Mouse (Mus musculus): ENCODE measurements around the gene Plagl2.
A peak's percentile ranks its signal among the peaks of the same experiment; 100 is the strongest.

Gene Plagl2

GRCm38 (mm10) chr2:153239021-153239859 lies 2.0 kb downstream of the Plagl2 start:
- DNase-seq = peak in 1 of 2 experiments; percentile 12

GRCm38 (mm10) chr2:153238406-153238805 lies 2.8 kb downstream of the Plagl2 start:
- DNase-seq = no peak

DNA sequence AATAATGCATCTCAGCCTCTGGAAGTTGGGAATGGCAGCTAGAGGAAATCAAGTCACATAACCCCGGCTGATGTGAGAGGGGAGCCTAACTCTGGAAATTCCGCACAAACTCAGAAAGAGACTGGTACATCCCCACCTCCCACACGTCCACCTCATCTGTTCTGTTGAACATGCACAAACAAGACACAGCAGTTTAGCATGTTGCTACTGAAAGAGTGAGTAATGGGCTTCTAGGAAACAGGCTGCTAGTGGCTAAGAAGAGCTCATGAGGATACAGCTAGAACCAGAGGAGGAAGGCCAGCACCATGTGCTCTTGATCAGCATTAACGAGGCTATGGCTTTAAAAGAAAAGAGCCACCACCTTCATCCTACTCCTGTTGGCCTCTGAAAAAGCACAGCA lies 3.3 kb downstream of the Plagl2 start:
- DNase-seq = no peak

GRCm38 (mm10) chr2:153237193-153237592 lies 4.0 kb downstream of the Plagl2 start:
- DNase-seq = no peak

DNA sequence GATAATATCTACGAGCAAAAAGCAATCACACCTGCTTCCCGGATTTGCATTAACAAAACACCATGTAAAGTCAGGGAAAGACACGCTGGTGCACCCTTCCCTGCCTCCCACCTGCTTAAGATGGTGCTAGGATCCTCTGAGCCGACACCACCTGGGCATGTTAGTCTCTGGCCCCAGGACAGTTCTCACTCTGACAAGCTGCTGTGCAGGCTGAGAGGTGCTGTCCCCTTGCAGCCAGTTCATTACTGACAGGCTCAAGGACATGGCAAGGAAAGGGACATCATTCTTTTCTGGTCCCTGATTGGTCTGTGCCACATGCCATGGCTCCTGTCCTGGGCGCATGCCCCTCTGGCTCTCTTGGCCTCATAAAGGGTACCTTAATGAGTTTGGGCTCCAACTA lies 12.7 kb downstream of the Plagl2 start:
- DNase-seq = no peak

GRCm38 (mm10) chr2:153227959-153228358 lies 13.3 kb downstream of the Plagl2 start:
- no peak for DNase-seq

DNA sequence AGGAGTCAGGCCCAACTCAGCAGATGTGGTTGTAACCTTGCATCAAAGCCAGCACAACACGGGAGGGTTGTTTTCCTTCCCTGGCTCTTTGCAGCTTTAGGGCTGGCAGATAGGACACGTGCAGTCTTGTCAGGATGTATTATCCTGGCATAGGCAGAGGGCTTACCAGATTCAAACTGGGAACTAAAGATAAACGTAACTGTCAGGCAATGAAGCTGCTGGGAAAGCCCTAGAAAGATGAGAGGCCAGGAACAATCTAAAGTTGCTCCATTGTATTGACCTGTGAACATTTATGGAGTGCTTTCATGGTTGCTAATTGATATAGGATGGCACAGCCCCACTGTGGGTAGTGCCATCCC lies 15.7 kb downstream of the Plagl2 start:
- no peak for DNase-seq

- peak; percentile 55 to 59 for DNase-seq
Observed at GRCm38 (mm10) chr2:153224946-153225594, 16.2 kb downstream of the Plagl2 start, which contains the start of gene Tspyl3. Gene Tspyl3 (minus strand): TSS chr2:153225441.

GRCm38 (mm10) chr2:153222566-153222965 lies 18.7 kb downstream of the Plagl2 start:
- no peak for DNase-seq

DNA sequence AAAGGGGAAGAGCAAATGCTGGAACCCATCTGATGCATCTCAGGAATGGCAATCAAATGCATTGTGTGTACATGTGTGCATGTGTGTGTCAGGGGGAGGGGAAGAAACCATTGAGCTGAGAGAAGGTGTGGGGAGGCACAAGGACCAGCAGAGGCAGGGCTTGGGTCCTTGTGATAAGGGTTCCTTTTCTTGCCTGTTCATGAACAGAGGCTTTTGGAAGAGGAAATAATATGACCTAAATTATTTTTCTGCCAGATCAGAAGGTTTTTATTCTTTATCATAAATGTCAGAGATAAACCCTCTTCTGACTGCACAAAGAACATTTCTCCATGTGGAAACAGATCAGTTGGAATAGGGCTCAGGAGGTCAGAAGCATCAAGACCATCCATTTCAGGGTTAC lies 19.1 kb downstream of the Plagl2 start:
- no peak for DNase-seq

- DNase-seq = no peak
Observed at GRCm38 (mm10) chr2:153221620-153222019, 19.6 kb downstream of the Plagl2 start.

DNA sequence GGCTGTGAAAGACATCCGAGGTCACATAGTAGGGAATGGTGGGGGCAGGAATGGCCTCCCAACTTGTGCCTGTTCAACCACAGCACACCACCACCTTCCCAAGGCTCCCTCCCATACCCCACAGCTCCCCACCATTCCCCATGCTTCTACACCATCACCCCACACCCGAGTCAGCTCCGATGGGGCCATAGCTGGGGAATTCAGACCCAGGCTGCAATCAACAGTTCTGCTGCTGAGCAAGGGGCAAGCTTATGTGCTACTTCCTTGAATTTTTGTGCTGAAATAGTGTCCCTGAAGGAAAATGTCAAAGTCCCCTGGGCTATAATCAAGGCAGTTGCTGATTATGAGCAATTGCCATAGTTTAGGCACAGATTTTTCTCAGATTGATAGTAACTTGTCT lies 22.7 kb downstream of the Plagl2 start:
- no peak for DNase-seq

DNA sequence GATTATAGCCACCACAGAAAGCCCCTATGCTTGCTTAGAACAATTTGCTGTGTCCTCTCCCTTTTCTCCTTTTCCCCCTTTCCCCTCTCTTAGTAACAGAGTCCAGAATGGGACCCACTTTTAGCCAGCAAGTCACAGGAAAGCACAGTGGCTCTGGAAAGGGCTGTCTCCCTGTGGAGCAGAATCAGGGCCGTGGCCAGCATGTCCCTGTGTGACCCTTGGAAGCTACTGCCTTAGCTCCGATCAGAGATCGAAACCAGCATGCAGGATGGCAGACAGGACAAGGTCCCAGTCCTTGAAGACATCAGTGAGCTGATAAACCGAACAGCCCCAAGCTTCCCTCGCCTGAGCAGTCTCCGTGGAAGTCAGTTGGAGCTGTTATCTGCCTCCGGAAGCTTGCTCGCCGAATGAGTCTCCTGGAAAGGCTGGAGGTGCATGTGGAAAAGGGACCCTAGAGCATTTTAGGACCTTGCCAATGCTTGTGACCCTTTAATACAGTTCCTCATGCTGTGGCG lies 23.3 kb downstream of the Plagl2 start:
- DNase-seq = no peak

GRCm38 (mm10) chr2:153215421-153215820 lies 25.8 kb downstream of the Plagl2 start:
- no peak for DNase-seq

- peak; percentile 43 to 53 for DNase-seq
Observed at GRCm38 (mm10) chr2:153214771-153215259, 26.4 kb downstream of the Plagl2 start.

DNA sequence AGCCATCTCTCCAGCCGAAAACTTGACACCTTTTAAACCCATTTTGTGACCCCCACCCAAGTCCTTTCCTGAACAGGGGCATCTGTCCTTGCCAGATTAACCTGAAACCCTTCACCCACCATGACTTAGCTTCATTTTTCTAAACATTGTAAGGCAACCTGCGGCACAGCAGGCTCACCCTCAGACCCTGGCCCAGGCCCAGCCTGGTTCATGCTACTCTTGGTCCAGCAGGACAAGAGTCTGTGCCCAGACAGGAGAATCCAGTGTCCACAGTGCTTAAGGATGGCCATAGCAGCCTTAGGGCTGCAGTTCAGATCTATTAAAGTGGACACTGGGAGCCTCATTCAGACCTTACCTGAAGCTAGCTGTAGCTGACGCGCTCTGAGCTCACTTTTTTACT lies 27.9 kb downstream of the Plagl2 start:
- no peak for DNase-seq

- no peak for DNase-seq
Observed at GRCm38 (mm10) chr2:153211451-153211850, 29.8 kb downstream of the Plagl2 start.

DNA sequence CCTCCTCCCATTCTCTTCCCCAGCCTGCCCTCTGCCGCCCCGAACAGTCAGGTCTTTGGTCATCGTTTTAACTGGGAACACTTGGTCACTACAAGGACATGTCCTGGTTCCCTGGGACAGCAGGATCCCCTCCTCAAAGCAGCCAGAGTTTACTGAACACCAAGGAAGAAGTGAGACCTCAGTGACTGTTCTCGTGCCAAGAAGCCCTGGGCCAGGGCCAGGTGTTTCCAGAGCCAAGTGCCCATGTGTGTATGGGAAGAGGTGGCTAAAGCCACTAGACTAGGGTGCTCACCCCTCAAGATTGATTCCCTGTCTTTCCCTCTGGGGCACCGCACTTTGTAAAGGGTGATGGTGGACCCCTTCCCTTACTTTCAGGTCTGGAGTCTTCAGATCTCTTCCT lies 31.9 kb downstream of the Plagl2 start:
- DNase-seq = no peak

DNA sequence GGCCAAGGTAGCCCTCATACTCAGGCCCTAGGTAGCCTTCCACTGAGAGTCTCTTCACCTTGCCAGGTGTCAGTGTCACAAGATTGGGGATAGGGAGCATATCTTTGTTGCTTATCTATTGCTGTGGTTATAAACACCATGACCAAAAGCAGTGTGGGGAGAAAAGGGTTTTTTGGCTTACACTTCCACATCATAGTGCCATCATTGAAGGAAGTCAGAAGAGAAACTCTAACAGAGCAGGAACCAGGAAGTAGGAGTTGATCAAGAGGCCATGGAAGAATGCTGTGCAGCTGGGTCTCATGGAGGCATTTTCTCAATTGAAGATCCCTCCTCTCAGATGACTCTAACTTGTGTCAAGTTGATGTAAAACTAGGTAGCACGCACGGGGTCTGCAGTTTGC lies 33.1 kb downstream of the Plagl2 start:
- no peak for DNase-seq

DNA sequence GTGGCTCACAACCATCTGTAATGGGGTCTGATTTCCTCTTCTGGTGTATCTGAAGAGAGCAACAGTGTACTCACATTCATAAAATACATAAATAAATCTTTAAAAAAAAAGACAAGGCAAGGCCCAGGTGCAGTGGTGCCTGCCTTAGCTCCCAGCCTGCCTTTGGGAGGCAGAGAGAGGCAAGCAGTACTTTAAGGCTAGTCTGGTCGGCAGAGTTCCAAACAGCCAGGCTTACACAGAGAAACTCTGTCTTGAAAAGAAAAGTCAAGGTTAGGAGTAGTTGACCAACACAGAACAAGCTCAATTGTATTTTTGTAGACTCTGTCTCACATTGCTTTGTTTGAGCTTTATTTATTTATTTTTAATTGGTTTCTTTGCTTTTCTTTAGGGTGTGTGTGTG lies 38.5 kb downstream of the Plagl2 start:
- DNase-seq = no peak

- DNase-seq = no peak
Observed at GRCm38 (mm10) chr2:153199114-153199513, 42.1 kb downstream of the Plagl2 start.

DNA sequence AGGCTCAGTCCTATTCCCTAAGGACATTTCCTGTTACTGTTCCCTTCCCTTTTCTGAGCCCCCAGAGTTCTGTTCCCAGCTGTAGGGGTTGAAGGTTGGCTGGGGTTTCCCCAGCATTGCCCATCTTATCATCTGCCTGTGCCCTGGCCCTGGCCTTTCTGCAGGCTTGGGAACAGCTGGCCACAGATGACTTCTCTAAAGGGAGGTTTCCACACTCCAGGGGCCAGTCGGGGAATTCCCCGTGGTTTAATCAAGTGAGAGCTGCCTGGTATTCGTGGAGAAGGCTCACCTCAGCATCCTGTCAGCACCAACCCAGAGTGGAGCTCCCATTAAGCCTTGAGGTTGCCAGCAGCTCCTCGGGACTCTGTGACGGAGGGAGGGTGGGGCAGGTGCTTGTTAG lies 42.7 kb downstream of the Plagl2 start:
- peak in 1 of 2 experiments; percentile 52 for DNase-seq

DNA sequence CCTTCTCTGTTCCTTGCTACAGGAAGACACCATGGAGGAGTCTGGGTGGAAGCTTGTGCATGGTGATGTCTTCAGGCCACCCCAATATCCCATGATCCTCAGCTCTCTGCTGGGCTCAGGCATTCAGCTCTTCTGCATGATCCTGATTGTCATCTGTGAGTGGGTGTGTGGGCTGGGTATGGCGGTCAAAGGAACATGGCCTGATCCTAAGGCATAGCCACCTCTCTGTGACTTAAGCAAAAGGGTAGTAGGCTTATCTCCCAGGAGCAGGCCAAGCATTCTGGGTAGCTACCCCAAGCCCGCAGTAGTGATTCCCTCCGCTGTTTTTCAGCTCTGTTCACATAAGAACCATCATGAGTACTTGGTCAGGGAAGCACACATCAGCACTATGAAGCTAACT lies 47.0 kb downstream of the Plagl2 start:
- no peak for DNase-seq

DNA sequence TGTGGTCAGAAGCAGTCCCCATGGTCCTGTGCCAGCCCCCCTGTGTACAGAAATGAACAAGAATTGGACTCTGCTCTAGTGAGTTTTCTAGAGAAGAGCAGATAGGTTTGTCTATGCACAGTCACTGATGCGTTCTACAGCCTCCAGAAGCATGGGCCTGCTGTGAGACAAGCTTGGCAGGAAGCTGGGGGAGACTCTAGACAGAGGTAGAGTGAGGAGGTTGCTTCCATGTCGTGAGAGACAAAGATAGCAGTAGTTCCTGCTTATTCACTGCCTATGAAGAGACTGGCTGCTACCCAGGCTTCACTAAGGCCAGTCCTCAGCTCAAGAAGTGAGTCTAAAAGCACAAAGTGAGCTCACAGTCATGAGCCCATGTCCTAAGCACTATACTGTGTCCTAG lies 50.0 kb downstream of the Plagl2 start:
- DNase-seq = no peak
